Mouse (Mus musculus): Measurements from ENCODE around the gene Tas2r123. TPM values are rescaled to one million over a fixed set of nuclear protein-coding genes. Genes with fewer than 3 reads are reported as not detected.

Tas2r123 gene
- not detected in 2 replicates for polyA plus RNA-seq (2014; fragmentation: Nextera tagmentation; extraction: Ambion mirVana)

GRCm38 (mm10) chr6:132846842-132847241 lies at the start of gene Tas2r123:
Gene Tas2r123 (plus strand): TSS chr6:132847142.
- 94% methylated on average over 1 of the region's 1 CpGs for WGBS
- DNase-seq (ENCODE audit: low spot score, missing footprints), result no peak
- Histone ChIP-seq H3K9me3 (ENCODE audit: control insufficient read depth, low read length) (no peaks in the 10 kb centered on the region), H3K4me3 (ENCODE audit: low read depth, low read length) (no peak within 1 kb of the TSS), H3K4me1 (ENCODE audit: control insufficient read depth, insufficient read depth, low read length) (no peaks in the 10 kb centered on the region), H3K27ac (ENCODE audit: low read depth, low read length) (no peak within 1 kb of the TSS), H3K9ac (ENCODE audit: low read length) (no peak within 1 kb of the TSS), H3K27me3 (ENCODE audit: control insufficient read depth, insufficient read depth, low read length) (no peaks in the 10 kb centered on the region), H3K36me3 (ENCODE audit: control insufficient read depth, insufficient read depth, low read length) (no peaks in the 10 kb centered on the region), H3K4me2 (no peak within 1 kb of the TSS)
- no peak for ATAC-seq (ENCODE audit: low FRiP score)

- Histone ChIP-seq H3K27ac (ENCODE audit: low read depth, low read length) (no peak within 1 kb of the TSS), H3K36me3 (ENCODE audit: control insufficient read depth, insufficient read depth, low read length) (no peaks in the 10 kb centered on the region), H3K27me3 (ENCODE audit: control insufficient read depth, insufficient read depth, low read length) (no peaks in the 10 kb centered on the region), H3K4me1 (ENCODE audit: control insufficient read depth, insufficient read depth, low read length) (no peaks in the 10 kb centered on the region), H3K9me3 (ENCODE audit: control insufficient read depth, low read length) (no peaks in the 10 kb centered on the region), H3K4me2 (no peak within 1 kb of the TSS), H3K4me3 (ENCODE audit: low read depth, low read length) (no peak within 1 kb of the TSS), H3K9ac (ENCODE audit: low read length) (no peak within 1 kb of the TSS)
- DNase-seq (ENCODE audit: low spot score, missing footprints) (no peak), ATAC-seq (ENCODE audit: low FRiP score) (no peak)
- WGBS, result 80% methylated on average over 1 of the region's 1 CpGs
Observed at GRCm38 (mm10) chr6:132802518-132802917, 44.4 kb upstream of the Tas2r123 start, which contains the start of gene Tas2r117. Gene Tas2r117 (plus strand): TSS chr6:132802818.

DNA sequence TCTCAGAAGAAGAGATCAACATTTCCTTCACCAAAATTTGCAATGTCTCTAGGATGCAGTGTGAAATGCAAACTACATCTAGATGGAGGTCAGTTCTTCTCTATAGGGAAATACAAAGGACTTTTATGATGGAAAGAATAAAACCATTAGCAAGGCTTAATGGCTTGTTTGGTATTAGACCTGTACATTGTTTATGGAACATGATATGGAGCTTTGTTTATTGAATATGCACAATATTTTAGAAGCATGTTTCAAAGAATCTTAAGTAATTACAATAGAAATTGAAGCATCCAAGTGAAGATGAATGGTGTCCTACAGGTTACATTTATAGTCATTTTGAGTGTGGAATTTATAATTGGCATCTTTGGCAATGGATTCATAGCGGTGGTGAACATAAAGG lies 8.2 kb downstream of the Tas2r123 start, which contains the start of gene Tas2r116:
Gene Tas2r116, plus strand, starts transcription at position 301 of the 400 bp plus-strand sequence.
- no peaks in the 10 kb centered on the region for H3K4me1 ChIP-seq (ENCODE audit: control insufficient read depth, insufficient read depth, low read length)
- H3K9me3 ChIP-seq (ENCODE audit: control insufficient read depth, low read length), result no peaks in the 10 kb centered on the region
- H3K27ac ChIP-seq (ENCODE audit: low read depth, low read length), result no peak within 1 kb of the TSS
- ATAC-seq (ENCODE audit: low FRiP score), result no peak
- H3K4me3 ChIP-seq (ENCODE audit: low read depth, low read length), result no peak within 1 kb of the TSS
- H3K27me3 ChIP-seq (ENCODE audit: control insufficient read depth, insufficient read depth, low read length), result no peaks in the 10 kb centered on the region
- DNase-seq (ENCODE audit: low spot score, missing footprints), result no peak
- H3K9ac ChIP-seq (ENCODE audit: low read length), result no peak within 1 kb of the TSS
- no peaks in the 10 kb centered on the region for H3K36me3 ChIP-seq (ENCODE audit: control insufficient read depth, insufficient read depth, low read length)
- 84% methylated on average over 1 of the region's 1 CpGs for WGBS
- no peak within 1 kb of the TSS for H3K4me2 ChIP-seq

- no peaks in the 10 kb centered on the region for H3K27me3 ChIP-seq (ENCODE audit: control insufficient read depth, insufficient read depth, low read length)
- no peak for DNase-seq (ENCODE audit: low spot score, missing footprints)
- H3K4me1 ChIP-seq (ENCODE audit: control insufficient read depth, insufficient read depth, low read length), result no peaks in the 10 kb centered on the region
- no peak within 1 kb of the TSS for H3K4me3 ChIP-seq (ENCODE audit: low read depth, low read length)
- no peak for ATAC-seq (ENCODE audit: low FRiP score)
- no peak within 1 kb of the TSS for H3K27ac ChIP-seq (ENCODE audit: low read depth, low read length)
- H3K36me3 ChIP-seq (ENCODE audit: control insufficient read depth, insufficient read depth, low read length), result no peaks in the 10 kb centered on the region
- no peaks in the 10 kb centered on the region for H3K9me3 ChIP-seq (ENCODE audit: control insufficient read depth, low read length)
- no peak within 1 kb of the TSS for H3K4me2 ChIP-seq
- no peak within 1 kb of the TSS for H3K9ac ChIP-seq (ENCODE audit: low read length)
Observed at GRCm38 (mm10) chr6:132867708-132868107, 20.8 kb downstream of the Tas2r123 start, which contains the start of gene Tas2r110. Gene Tas2r110 (plus strand): TSS chr6:132868008.

- H3K36me3 ChIP-seq (ENCODE audit: control insufficient read depth, insufficient read depth, low read length), result no peaks in the 10 kb centered on the region
- no peak within 1 kb of the TSS for H3K27ac ChIP-seq (ENCODE audit: low read depth, low read length)
- DNase-seq (ENCODE audit: low spot score, missing footprints) (no peak), ATAC-seq (ENCODE audit: low FRiP score) (no peak)
- H3K4me2 ChIP-seq, result no peak within 1 kb of the TSS
- no peak within 1 kb of the TSS for H3K4me3 ChIP-seq (ENCODE audit: low read depth, low read length)
- H3K9ac ChIP-seq (ENCODE audit: low read length), result no peak within 1 kb of the TSS
- H3K27me3 ChIP-seq (ENCODE audit: control insufficient read depth, insufficient read depth, low read length), result no peaks in the 10 kb centered on the region
- no peaks in the 10 kb centered on the region for H3K9me3 ChIP-seq (ENCODE audit: control insufficient read depth, low read length)
- H3K4me1 ChIP-seq (ENCODE audit: control insufficient read depth, insufficient read depth, low read length), result no peaks in the 10 kb centered on the region
- 72% methylated on average over 1 of the region's 1 CpGs for WGBS
Observed at GRCm38 (mm10) chr6:132892711-132893110, 45.8 kb downstream of the Tas2r123 start, which contains the start of gene Tas2r113. Gene Tas2r113 (plus strand): TSS chr6:132893011.

Other genes starting within 250 kb of the Tas2r123 start
- gene A630073D07Rik, start 195.6 kb upstream of the Tas2r123 start, polyA plus RNA-seq (2014; fragmentation: Nextera tagmentation; extraction: Ambion mirVana), result not detected in 2 replicates
- not detected in 2 replicates for gene Tas2r120, start 190.2 kb upstream of the Tas2r123 start, polyA plus RNA-seq (2014; fragmentation: Nextera tagmentation; extraction: Ambion mirVana)
- not detected in 2 replicates for gene Tas2r121, start 146.1 kb upstream of the Tas2r123 start, polyA plus RNA-seq (2014; fragmentation: Nextera tagmentation; extraction: Ambion mirVana)
- not detected in 2 replicates for gene Tas2r122, start 135.2 kb upstream of the Tas2r123 start, polyA plus RNA-seq (2014; fragmentation: Nextera tagmentation; extraction: Ambion mirVana)
- not detected in 2 replicates for gene Tas2r115, start 109.1 kb upstream of the Tas2r123 start, polyA plus RNA-seq (2014; fragmentation: Nextera tagmentation; extraction: Ambion mirVana)
- not detected in 2 replicates for gene Tas2r124, start 92.4 kb upstream of the Tas2r123 start, polyA plus RNA-seq (2014; fragmentation: Nextera tagmentation; extraction: Ambion mirVana)
- gene Tas2r102, start 85.0 kb upstream of the Tas2r123 start, polyA plus RNA-seq (2014; fragmentation: Nextera tagmentation; extraction: Ambion mirVana), result not detected in 2 replicates
- gene Tas2r136, start 69.0 kb upstream of the Tas2r123 start, polyA plus RNA-seq (2014; fragmentation: Nextera tagmentation; extraction: Ambion mirVana), result not detected in 2 replicates
- gene Tas2r117, start 44.3 kb upstream of the Tas2r123 start, polyA plus RNA-seq (2014; fragmentation: Nextera tagmentation; extraction: Ambion mirVana), result not detected in 2 replicates
- gene Tas2r116, start 8.3 kb downstream of the Tas2r123 start, polyA plus RNA-seq (2014; fragmentation: Nextera tagmentation; extraction: Ambion mirVana), result not detected in 2 replicates
- gene Tas2r110, start 20.9 kb downstream of the Tas2r123 start, polyA plus RNA-seq (2014; fragmentation: Nextera tagmentation; extraction: Ambion mirVana), result not detected in 2 replicates
- not detected in 2 replicates for gene Tas2r113, start 45.9 kb downstream of the Tas2r123 start, polyA plus RNA-seq (2014; fragmentation: Nextera tagmentation; extraction: Ambion mirVana)
- gene Tas2r125, start 62.5 kb downstream of the Tas2r123 start, polyA plus RNA-seq (2014; fragmentation: Nextera tagmentation; extraction: Ambion mirVana), result not detected in 2 replicates
- gene Tas2r129, start 104.0 kb downstream of the Tas2r123 start, polyA plus RNA-seq (2014; fragmentation: Nextera tagmentation; extraction: Ambion mirVana), result not detected in 2 replicates
- not detected in 2 replicates for gene Tas2r131, start 110.8 kb downstream of the Tas2r123 start, polyA plus RNA-seq (2014; fragmentation: Nextera tagmentation; extraction: Ambion mirVana)
- gene Tas2r109, start 133.8 kb downstream of the Tas2r123 start, polyA plus RNA-seq (2014; fragmentation: Nextera tagmentation; extraction: Ambion mirVana), result not detected in 2 replicates
- gene Tas2r103, start 190.0 kb downstream of the Tas2r123 start, polyA plus RNA-seq (2014; fragmentation: Nextera tagmentation; extraction: Ambion mirVana), result not detected in 2 replicates
- not detected in 2 replicates for gene Tas2r140, start 208.7 kb downstream of the Tas2r123 start, polyA plus RNA-seq (2014; fragmentation: Nextera tagmentation; extraction: Ambion mirVana)